Mouse (Mus musculus): ENCODE measurements around the gene Cfap43. TPM values are rescaled to one million over a fixed set of nuclear protein-coding genes. Genes with fewer than 3 reads are reported as not detected.

Gene Cfap43
- total RNA-seq (2023), result not detected

GRCm38 (mm10) chr19:47919126-47919965 lies at the start of gene Cfap43, which contains the start of gene Itprip:
Cfap43 (minus strand) TSS chr19:47919287.
Itprip (minus strand) TSS chr19:47919299.

GRCm38 (mm10) chr19:47937443-47938406 lies 18.6 kb upstream of the Cfap43 start, which contains the start of gene Cfap58:
Cfap58 (plus strand) TSS chr19:47937675.

GRCm38 (mm10) chr19:47865353-47865947 lies 53.6 kb downstream of the Cfap43 start, which contains the start of gene Gsto2:
Gsto2 (plus strand) TSS chr19:47865534.

GRCm38 (mm10) chr19:47854796-47855783 lies 64.0 kb downstream of the Cfap43 start, which contains the start of gene Gsto1:
Gsto1 (plus strand) TSS chr19:47854970.

GRCm38 (mm10) chr19:47731071-47731881 lies 187.8 kb downstream of the Cfap43 start, which contains the start of gene Sfr1:
Sfr1 (plus strand) TSS chr19:47731682.

GRCm38 (mm10) chr19:47691994-47692393 lies 227.1 kb downstream of the Cfap43 start, which contains the start of gene Col17a1:
Col17a1 (minus strand) TSS chr19:47692094.

Other genes with a start within 250 kb of the Cfap43 start
- gene Col17a1, start 227.2 kb downstream of the Cfap43 start, total RNA-seq (2023), result not detected
- 100 to 1,000 TPM in 1 of 2 experiments, 10 to 100 TPM in 1; 91.0 to 101 TPM for gene Sfr1, start 187.6 kb downstream of the Cfap43 start, total RNA-seq (2023)
- 10 to 100 TPM; 14.2 to 17.1 TPM for gene Gsto1, start 64.3 kb downstream of the Cfap43 start, total RNA-seq (2023)
- gene Gsto2, start 53.8 kb downstream of the Cfap43 start, total RNA-seq (2023), result not detected
- 100 to 1,000 TPM; 245 to 279 TPM for gene Itprip, start within 50 bp of the Cfap43 start, total RNA-seq (2023)
- gene Cfap58, start 18.4 kb upstream of the Cfap43 start, total RNA-seq (2023), result not detected

Measured in B cell, adult 67 days (primary cell).